Mouse (Mus musculus): ENCODE measurements at regions not wholly inside any gene's neighbourhood (a gene's known extent, or its start where the extent isn't known, plus 50 kb on each side); places are given as distances from the start of the nearest gene placed in this dataset.

DNA sequence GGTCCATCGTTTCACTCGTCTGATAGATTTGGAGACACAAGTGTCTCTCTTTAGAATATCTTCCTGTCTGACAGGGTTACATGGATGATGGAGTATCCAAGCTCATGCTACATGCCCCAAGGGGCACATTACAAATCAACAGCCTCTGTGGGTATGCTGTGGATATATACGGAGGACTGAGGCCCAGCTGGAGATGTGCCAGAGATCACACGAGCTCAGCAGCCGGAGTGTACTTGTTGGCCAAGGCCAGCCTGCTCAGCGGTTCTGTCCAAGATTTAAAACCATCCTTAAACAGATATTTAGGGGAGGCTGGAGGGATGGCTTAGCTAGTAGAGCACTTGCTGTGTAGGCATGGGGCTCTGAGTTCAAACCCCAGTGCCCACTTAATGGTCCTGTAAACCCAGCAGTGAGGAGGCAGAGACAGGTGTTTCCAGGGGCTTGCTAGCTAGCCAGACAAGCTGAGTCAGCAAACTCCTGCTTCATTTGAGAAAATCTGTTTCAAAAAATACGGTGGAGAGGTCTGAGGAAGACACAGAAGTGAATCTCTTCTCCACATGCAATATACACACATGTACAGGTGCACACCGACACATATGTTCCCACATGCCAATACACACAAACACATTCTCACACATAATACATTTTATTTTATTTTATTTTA, 85.6 kb upstream of the Aldh1b1 start:
- no peak for DNase-seq (ENCODE audit: low spot score)

DNA sequence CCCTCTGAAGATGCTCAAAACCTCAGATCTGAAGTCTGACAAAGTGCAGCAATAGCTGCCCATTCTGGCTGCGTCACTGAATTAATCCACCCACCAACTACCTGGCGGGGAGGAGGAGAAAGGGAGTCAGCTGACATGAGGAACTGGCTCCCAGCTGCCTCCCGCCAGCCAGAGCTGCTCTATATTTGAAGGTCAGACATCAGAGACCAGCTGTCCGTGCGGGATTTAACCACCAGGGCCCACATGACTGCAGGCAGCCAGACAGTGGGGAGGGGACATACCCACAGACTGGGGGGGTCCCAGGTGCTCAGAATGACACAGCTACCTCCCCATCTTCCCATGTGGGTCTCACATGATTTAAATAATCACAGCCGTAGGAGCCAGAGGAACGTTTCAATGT, 94.8 kb upstream of the Aldh1b1 start:
- DNase-seq (ENCODE audit: low spot score) = no peak

DNA sequence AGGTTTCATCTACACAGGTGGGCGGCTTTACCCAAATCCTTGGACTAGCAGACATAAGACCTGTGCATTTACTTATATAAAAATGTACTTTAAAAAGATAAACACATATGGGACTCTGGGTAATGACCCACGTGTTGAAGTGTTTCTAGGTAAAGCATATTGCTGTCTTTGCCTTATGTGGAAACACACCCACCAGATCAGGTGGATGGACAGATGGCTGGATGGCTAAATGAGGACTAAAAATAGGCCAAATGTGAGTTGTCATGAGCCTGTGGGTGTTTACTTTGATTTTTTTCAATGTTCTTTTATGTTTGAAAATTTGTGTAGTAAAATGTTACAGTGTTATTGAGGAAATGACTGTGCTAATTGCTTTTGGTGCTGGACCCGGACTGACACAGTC, 99.2 kb upstream of the Aldh1b1 start:
- no peak for DNase-seq (ENCODE audit: low spot score)

DNA sequence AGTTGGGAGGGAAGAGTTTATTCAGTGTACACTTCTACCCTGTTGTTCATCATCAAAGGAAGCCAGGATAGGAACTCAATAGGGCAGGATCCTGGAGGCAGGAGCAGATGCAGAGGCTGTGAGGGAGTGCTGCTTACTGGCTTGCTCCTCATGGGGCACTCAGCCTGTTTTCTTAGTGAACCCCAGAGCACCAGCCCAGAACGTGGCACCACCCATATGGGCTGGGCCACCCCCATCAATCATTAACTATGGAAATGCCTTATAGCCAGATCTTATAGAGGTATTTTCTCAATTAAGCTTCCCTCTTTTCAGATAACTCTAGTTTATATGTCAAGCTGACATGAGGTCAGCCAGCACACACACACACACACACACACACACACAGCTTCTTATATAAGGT, 103.6 kb upstream of the Aldh1b1 start:
- no peak for DNase-seq (ENCODE audit: low spot score)

DNA sequence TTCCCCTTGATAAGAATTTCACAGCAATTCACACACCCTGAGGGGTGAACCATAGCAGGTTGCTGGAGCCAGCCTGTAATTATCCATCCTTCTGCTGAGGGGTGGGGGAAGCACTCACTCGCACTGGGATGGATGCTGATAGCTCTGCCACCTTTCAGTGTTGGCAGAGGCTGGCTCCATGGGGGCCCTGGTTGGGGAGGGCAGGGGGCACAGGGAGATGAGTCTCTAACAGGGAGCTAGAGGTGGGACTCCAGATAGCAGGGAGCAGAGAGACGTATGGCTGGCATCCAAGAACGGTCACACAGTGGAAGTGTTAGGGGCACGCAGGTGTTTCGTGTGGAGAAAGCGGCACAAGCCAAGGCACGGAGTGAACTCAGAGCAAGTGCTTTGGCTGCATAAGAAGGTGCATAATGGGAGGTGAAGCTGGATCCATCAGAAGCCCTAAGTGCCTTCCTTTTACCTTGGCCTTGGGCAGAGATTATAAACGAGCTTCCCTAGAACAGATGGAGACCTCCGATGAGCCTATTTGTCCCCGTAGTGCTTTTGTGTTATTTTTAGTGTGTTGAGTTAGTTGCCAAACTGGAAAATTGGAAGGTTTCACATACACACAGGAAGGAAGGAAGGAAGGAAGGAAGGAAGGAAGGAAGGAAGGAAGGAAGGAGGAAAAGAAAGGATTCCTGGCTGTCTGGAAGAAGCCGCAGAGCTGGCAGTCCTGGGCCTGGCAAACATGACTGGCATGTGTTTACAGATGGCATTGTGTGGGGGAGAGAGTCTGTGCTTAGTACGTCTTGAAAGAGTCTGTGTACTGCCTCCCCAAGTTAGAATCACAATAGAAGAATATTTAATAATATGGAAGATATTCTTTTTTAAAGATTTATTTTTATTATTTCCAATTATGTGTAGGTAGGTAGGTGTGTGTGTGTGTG, 108.6 kb upstream of the Aldh1b1 start:
- DNase-seq (ENCODE audit: low spot score) = no peak

DNA sequence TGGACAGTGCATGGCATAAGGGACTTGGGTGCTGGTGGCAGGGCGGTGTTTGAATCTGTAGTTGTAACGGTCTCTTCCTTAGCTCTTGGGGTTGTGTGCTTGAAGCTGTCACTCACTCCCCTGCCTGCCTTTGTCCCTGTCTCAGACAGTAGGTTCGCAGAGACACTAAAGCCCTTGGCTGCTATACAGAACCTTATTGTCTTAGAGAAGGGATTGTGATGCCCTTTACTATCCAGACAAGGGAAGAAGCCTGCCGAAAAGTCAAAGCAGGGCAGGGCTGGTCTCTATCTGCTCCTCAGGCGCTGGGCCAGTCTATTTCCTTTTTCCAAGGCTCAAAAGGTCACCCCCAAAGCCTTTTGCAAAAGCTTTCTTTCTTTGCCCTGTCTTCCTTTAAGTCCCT, 109.2 kb upstream of the Aldh1b1 start:
- no peak for DNase-seq (ENCODE audit: low spot score)

DNA sequence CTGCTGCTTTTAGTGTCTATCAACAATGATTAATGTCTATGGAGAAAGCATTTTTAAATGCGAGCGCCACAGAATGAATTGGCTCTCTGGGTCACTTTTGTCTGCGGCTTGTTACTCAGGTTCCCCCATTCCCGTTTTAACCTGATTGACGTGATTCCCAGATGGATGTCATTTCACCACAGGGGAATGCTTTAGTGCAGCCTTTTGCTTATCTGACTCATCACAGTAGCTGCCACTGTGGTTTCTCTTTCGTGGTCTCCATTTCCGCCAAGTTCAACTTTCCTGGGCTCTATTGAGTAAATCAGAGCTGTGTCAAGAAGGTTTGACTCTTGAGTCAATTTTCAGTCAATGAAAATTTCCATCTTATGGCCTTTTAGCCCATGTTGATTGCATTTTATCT, 110.6 kb upstream of the Aldh1b1 start:
- DNase-seq (ENCODE audit: low spot score) = no peak

DNA sequence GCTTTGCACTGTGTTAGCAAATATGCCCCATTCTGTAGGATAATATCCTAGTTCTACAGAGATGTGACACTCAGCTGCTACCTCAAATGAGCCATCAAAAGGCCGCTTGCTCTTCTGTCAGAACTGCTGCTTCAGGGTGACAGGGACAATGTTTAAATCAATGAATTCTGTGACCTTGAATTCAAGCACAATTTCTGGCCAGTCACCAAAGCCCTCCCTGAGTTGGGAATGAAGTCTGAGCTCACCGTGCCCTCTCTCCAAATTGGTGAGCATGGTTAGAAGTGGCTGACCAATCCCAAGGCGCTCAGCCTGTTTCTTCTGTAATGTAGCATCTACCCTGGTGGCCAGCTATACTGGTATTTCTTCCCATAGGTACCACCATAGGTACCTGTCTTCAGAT, 113.8 kb upstream of the Aldh1b1 start:
- DNase-seq (ENCODE audit: low spot score) = no peak

DNA sequence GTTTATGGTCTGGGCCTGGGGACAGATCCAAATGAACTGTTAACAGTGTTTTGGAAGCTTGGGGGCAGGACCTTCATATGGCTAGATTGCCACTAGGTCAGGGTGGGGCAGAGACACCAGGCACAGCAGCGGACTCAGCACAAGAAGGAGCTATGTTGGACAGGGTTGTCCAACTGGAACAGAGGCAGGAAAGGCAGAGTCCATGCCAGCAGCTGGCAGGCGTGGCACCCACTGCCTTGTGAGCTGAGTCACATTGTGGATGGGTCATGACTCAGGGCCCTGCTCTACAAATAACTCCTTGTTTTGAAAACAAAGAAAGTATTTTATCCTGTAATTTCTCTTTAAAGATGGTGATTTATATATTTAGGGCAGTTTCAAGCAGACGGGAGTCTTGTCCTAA, 115.6 kb upstream of the Aldh1b1 start:
- peak; percentile 15 for DNase-seq (ENCODE audit: low spot score)

DNA sequence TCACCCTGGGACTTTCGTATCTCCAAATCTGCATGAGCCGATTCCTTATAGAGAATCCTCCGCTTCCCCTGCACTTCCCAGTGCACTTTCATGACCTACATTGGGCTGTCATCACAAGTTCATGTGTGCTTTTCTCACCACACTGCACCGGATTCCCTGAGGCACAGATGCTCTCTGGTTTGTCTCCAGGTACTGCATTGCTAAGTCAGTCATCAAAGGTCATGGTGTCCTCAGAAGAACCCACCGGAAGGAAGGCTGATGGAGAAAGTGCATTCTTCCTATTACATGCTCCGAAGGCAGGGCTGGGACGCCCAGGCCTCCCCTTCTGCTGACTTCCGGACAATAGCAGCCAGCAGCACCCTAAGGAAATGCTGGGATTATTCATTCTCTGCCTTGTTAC, 116.1 kb upstream of the Aldh1b1 start:
- no peak for DNase-seq (ENCODE audit: low spot score)

DNA sequence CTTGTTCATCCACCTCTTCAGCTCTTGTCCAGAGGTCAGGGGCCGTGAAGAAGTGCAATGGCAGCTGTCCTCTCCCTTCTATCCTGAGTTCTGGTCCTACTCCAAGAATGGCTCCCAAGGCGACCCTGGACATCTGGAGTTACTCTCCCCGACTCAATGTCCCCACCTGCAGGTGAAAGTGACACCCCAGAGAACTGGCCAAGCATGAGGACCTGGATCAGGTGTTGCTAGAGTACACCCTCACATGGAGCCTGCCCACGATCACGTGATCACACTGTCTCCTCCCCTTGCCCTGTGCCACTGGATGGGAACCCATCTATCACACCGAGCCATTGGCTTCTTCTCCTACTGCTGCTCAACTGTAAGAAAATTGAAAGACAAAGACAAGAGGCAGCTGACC, 122.7 kb upstream of the Aldh1b1 start:
- no peak for DNase-seq (ENCODE audit: low spot score)

DNA sequence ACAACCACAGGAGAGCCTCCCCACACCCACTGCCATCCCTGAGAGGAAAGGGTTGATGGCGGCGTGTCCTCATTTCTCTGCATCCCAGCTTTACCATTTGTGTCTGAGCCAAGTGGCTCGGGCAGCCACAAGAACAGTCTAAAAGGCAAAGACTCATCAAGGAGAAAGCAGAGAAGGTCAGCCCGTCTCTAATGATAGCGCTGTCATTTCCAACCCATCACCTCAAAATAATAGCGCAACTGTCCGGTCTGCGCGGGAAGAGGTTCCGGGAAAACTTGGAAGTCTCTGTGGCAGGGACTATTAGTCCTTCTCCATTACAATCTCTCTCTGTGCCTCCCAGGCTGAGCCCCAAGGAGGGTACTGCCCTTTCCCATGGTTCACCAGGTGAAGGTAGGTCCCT, 124.5 kb upstream of the Aldh1b1 start:
- no peak for DNase-seq (ENCODE audit: low spot score)

DNA sequence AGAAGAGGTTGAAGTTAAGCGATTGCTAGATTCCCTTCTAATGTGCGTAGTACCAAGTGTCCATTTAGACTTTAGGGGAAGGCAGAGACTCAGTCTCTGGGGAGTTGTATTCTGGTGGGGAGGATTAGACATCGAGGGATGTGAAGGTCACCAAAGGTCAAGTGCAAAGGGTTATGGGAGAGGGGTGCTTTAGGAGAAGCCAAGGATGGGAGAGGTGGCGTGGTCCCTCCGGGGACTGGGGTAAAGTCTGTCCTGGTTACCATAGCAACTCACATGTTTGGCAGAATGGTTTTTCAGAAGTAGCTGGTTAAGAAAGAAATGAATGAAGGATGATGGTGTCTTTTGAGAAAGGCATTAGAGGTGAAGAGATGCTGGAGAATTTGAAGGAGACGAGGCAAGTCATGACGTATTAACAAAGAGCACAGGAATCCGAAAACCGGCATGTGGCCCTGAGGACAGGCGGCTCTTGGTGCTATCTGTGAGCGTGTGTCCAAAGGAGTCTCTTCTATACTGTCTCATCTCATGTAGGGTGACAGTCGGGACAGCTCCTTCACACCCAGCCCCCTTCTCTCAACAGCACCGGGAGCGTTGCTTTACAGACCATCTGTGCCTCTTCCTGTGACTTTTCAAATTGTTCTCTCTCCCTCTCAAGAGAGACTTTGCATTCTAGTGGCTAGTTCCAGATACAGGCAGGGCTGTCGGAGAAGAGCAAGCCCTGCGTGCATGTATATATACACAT, 125.6 kb upstream of the Aldh1b1 start:
- no peak for DNase-seq (ENCODE audit: low spot score)

DNA sequence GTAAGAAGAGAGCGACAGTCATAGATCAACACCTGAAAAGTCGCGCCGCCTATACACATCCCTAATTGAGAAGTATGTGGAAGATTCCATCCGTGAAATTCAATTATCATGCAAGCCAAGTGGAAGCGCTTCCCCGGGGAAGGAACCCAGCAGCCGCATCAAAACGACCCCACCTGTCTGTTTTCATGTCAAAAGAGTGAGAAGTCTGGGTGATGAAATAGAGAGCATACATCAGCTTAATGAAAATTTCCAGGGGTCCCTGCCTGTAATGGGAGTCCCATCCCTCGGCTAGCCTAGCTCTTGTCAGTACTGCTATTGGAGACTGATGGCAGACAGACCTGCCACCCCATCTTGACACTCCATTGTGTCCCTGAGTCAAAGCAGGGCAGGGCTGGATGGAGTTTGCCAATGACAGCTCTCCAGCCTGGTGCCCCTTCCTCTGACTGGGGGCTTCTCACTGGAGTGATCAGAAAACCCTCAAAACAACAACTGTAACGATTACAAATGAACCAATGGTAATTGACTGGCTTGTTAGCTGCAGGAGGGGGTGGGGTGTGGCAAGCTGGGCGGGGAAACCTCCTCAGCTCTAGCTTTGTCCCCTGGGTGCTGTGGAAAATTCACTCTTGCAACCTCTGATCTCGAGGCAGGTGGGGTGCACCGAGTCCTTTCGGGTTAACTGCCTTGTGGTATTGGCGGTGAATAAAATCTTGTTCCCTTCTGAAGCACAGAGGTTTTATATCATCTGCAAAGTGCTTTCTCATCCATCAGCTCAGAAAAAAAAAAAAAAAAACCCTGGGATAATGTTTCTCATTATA, 126.4 kb upstream of the Aldh1b1 start:
- no peak for DNase-seq (ENCODE audit: low spot score)

DNA sequence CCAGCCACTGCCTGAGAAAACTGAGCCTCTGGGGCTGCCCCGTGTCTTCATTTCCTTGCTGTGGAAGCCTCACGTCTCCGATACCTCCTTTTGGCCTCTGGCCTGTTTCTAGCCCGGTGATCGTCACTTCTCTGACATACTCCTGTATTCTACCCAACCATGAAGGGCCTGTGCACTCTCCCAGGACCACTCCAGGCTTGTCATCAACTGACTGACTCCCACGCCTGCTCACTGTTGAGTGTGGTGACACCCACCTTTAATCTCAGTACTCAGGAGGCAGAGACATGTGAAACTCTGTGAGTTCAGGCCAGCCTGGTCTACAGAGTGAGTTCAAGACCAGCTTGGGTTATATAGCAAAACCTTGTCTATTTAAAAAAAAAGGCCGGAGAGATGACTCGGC, 132.1 kb upstream of the Shb start:
- DNase-seq (ENCODE audit: low spot score) = no peak

DNA sequence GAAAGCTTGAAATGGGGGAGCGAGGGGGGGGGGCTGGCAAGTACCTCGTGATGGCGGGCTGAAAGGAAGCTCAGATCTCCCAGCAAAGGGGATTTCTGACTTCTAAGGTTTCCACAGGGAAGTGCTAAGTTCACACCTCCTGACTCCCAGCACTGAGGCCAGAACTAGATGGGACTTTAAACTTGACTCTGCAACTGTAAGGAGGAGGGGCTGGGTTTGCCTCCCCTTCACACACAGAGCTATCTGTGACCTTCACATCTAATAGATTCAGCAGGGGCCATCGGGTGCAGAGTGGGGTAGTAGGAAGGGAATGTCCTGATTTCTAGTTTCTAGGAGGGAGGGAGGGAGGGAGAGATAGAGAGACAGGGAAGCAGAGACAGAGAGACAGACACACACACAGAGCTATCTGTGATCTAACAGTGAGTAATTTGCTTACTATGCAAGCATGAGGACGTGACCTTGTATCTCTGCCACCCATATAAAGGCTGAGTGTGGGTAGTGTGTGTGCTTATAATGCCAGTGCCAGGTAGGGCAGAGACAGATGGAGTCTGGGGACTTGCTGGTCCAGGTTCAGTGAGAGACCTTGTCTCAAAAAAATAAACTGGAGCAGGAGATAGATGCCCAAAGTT, 125.2 kb upstream of the Shb start:
- DNase-seq (ENCODE audit: low spot score) = no peak

DNA sequence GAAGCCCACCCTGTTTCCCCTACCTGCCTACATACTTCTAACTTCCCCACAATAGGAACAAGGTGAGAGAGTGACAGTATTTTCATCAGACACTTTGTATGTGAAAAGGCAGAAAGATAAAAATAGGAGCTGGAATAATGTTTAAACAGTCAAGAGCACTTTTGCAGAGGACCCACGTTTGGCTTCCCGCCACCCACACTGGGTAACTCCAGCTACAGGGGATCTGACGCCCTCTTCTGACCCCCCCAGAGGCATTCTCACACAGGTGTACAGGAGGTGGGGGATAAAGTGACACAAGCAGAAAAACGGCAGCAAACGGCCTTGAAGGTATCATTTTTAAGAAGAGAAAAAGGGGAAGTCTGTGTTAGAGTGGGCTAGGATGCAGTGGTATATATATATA, 123.5 kb upstream of the Shb start:
- no peak for DNase-seq (ENCODE audit: low spot score)

DNA sequence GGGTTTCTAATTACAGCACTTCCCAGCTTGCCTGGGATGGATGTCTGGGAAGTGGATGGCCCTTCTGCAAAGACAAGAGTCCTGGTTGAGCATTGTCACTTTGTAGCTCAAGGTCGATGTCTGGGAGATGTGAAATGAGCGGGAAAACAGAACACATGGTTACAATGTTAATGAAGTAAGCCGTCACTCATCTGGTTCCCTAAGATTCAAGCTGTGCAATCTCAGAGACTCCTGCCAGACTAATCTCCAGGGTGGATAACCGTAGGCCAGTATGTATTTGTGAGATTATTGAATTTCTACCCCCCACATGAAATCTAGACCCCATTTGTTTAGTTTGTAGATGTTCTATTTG, 122.5 kb upstream of the Shb start:
- DNase-seq (ENCODE audit: low spot score) = no peak

DNA sequence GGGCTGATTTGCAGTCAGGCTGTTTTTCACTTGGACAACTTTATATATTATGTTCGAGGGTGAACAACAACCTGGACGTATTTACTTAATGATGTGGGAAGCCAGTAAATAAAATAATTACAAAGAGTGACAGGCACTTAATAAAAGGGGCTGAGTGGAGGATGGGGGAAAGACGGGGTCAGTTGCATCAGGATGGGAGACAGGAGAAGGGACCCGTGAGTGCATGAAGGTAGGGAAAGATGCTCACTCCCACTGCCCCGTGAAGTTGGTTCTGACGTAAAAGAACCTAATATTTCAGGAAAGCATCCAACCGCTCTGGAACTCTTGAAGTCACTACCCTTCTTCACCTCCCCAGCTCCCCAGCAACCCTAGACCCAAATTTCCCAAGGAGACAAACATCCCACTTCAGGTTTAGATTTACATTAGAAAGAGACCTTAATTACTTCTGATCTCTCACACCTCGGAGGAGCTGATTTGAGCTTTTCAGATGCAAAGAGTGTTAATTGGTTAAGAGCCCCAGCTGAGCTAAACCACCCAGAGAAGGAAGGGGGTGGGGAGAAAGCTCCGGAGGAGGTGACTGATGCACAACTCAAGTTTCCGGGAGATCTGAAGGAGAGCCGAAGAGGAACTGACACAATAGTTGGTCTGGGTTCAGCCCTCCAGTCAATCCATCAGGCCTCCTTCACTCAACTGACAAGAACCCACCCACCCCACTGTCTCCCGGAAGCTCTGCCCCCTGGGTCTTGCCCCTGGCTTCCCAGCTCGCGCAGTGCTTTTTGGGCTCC, 121.9 kb upstream of the Shb start:
- DNase-seq (ENCODE audit: low spot score) = no peak

DNA sequence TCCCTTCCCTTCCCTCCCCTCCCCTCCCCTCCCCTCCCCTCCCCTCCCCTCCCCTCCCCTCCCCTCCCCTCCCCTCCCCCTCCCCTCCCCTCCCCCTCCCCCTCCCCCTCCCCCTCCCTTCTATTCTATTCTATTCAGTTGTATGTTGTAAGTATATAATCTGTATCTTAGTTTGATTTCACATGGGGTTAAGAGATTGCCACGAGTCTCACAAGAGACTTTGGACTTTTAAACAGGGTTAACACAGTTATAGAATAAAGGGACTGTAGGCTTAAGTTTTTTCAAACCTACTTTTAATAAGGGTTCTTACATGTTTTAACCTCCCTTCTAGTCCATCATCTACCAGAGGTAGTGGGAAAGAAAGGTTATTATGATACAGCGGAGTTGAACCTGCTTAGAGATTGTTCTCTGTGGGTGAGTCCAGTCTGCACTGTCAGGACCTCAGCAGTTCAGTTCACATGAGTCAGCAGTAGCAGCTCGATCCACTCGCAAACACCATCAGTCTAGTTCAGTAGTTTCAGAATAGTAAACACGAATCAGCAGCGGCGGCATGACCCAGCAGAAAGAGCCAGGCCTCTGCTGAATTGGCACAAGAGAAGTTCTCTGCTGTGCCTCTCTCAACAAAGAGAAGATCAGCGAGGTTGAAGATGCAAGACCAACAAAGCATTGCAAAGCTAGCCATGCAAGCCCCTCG, 116.8 kb upstream of the Shb start:
- no peak for DNase-seq (ENCODE audit: low spot score)

All from ovary, postnatal 14 days (tissue).